Mouse (Mus musculus): ENCODE results near the gene Mapk9. TPM values are rescaled to one million over a fixed set of nuclear protein-coding genes. Genes with fewer than 3 reads are reported as not detected.

Mapk9 gene
- total RNA-seq, 1 experiment from 2014 or later = 45.2 TPM

GRCm38 (mm10) chr11:49931853-49932252 lies 85.3 kb downstream of the Mapk9 start:
- ATAC-seq (ENCODE audit: extremely low read depth, insufficient number of reproducible peaks, low FRiP score, poor library complexity, severe bottlenecking) = no peak

GRCm38 (mm10) chr11:49933811-49934210 lies 87.3 kb downstream of the Mapk9 start:
- no peak for ATAC-seq (ENCODE audit: extremely low read depth, insufficient number of reproducible peaks, low FRiP score, poor library complexity, severe bottlenecking)

GRCm38 (mm10) chr11:49934322-49934721 lies 87.8 kb downstream of the Mapk9 start:
- ATAC-seq (ENCODE audit: extremely low read depth, insufficient number of reproducible peaks, low FRiP score, poor library complexity, severe bottlenecking) = no peak

Other genes starting within 250 kb of the Mapk9 start
- not detected in 2 replicates for gene Flt4, start 237.5 kb upstream of the Mapk9 start, total RNA-seq (2017)
- gene Scgb3a1, start 183.1 kb upstream of the Mapk9 start, total RNA-seq (2017) = not detected in 2 replicates
- gene Cnot6, start 134.0 kb upstream of the Mapk9 start, total RNA-seq (2017) = 62.1 and 65.9 TPM in 2 replicates
- gene Gfpt2, start 52.6 kb upstream of the Mapk9 start, total RNA-seq (2017) = not detected in 2 replicates
- gene Rasgef1c, start 55.1 kb downstream of the Mapk9 start, total RNA-seq (2017) = not detected in 2 replicates
- gene Rnf130, start 178.6 kb downstream of the Mapk9 start, total RNA-seq (2017) = 253 and 278 TPM in 2 replicates